Mouse (Mus musculus) adrenal gland, postnatal 14 days (tissue): ENCODE data around the gene Hmg20a. TPM values are rescaled to one million over a fixed set of nuclear protein-coding genes. Genes with fewer than 3 reads are reported as not detected.
A peak's percentile ranks its signal among the peaks of the same experiment; 100 is the strongest.

Experiments used
- DNase-seq: peaks from one replicate; pipeline ENCODE4 v3.0.0; 2021; ENCODE audit warnings: mixed read lengths
- total RNA-seq: library from RNA; stranded (reverse); gene quantifications from 2 replicates; pipeline ENCODE4 v1.2.3, GENCODE M21; 2021

Hmg20a gene
- total RNA-seq, 1 experiment from 2014 or later: 33.3 TPM

DNA sequence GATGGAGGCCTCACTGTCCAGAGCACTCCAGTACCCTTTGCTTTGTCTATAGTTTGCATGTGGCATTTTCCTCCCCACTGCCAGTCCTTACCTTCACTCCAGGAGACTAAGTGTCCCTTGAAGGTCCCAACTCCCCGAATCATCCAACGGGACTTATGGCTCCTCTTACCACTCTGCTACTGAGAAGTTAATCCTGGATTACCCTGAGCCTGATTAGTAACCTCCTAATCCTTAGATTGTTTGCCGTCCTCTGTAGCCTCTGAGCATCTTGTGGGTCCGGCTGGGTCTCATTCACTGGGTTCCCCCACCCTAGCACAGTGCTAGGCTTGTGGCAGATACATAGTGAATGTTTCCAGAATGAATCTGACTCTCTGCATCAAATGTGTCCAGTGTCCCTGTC lies 109.5 kb downstream of the Hmg20a start:
- DNase-seq: no peak

DNA sequence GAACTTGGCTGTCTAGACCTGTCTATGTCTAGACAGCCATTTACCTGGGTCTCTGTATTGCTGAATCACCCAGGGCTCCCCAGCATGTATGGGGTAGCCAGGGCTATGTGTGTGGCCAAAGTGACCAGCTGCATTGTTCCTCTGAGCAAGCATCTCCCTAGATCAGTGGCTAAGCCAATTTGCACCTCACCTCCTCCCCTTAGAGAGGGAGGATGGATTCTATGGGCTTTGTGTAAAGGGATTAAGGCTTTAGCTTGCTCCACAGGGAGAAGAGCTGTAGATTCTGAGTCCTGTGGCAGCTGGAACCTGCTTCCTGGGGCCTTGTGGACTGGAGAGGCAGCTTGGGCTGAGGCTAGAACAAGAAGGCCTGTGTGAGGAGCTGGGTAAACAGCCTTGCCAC lies 113.6 kb downstream of the Hmg20a start:
- no peak for DNase-seq

DNA sequence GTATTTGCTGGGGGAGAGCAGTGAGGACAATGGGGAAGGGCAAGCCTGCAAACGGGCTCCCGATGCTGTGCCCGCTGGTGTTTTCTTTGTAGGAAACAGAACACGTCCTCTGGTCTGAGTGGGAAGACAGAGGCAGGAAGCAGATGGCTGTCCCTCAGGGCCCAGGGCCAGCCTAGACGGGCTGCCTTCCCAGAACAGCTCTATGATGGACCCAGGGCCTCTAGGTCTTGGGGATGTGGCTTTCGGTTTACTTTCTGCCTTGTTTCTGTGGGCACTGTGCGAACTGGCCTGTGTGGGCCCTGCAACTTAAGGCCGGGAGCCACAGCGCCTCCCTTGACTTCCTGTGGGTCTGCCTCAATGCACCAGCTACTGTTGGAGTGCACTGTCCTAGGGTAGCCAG lies 115.5 kb downstream of the Hmg20a start:
- peak; percentile 34 for DNase-seq

DNA sequence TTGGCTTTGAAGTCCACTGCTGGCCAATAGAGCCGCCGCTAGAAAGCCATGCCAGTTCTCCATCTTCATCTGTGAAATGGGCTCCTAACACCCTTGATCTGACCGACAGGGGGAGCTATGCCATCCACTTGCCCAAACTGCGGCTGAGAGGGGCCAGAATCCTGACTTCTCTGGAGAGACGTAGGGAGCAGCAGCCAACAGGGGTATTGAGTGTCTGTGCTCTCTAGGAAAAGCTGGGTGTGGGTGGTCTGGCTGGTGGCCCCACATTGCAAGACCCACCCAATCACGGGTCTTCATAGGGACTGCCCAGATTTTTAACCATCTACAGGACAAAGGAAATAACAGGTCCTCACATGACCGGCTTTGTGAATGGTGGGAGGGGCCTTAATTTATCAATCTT lies 116.3 kb downstream of the Hmg20a start:
- DNase-seq: no peak

DNA sequence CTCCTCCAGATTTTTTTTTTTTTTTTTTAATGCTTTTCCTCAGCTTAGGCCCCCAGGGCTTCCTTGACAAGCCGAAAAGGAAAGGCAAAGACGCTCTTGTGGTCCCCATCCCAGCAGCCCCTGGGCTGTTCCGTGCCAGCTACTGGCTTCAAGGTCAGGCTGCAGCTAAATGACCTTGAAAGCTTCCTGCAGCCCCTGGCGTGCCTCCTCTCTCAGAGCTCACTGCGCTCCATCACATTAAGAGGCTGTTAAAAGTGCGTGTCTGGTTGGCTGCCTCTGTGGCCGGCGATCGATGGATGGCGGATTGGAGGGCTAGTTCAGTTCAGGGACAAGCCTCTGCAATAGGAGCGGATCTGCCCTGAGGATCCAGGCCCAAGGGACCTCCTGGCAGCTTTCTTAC lies 117.0 kb downstream of the Hmg20a start:
- no peak for DNase-seq

DNA sequence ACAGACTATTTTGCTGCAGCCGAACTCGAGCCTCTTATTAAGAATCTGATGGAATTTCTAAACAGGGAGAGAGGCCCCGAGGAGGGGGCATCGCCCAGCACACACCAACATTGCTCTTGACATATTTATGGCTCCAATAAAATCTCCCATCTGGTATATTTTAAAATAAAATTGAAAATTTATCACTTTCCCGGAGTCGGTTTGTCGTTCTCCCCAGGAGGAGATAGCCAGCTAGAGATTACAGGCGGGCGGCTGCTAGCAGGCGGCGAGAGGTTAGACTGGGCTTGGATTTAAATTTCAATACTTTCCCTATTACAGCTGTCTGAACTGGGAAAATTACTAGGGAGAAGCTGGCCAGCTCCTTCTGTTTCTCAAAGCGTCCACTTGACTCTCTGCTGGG lies 121.6 kb downstream of the Hmg20a start:
- DNase-seq: no peak

DNA sequence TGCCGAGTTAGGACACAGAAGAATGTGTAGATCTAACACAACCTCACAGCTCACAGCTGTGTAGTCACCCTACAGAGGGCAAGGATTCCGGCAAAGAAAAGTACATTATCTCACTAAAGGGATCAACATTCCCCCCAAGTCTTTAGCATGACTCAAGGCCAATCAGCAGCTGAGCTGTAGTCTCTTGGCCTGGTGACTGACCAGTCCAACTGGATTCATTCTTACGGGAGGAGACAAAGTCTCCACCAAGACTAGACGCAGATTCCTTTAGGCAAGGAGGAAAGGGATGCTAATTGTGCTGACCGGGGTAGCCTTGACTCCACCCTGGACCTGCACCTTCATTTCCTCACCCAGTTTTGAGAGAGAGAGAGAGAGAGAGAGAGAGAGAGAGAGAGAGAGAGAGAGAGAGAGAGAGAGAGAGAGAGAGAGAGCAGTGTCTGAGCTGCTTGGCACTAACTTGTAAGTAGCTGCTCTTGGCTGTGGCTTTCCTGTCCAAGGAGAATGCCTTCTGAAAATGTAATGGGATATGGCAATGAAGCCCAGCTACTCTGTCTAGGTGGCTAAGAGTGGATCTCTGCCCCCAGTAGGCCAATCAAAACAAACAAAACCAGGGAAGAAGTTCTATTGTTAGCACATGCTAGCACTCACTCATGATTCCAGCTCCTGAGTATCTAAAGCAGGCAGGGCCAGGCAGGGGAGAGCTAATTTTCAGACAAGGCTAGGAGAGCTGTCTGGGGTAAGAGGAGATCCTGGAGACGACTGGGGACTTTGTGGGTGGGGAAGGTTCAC lies 126.5 kb downstream of the Hmg20a start:
- no peak for DNase-seq

Other genes with a start within 250 kb of the Hmg20a start
- gene Peak1, start 542 bp upstream of the Hmg20a start, total RNA-seq: 45.1 and 52.2 TPM in 2 replicates